Mouse (Mus musculus) heart, embryonic 15.5 days (tissue): Measurements from ENCODE around the gene Lypd6. TPM values are rescaled to one million over a fixed set of nuclear protein-coding genes. Genes with fewer than 3 reads are reported as not detected.

Experiments
- ATAC-seq: fragments of 200-750 bp; cut with Nextera tagmentation; replicated peaks from 2 replicates; pipeline ENCODE4 v1.8.0; 2017; ENCODE audit warnings: low read depth, moderate TSS enrichment; ENCODE audit not compliant: insufficient number of reproducible peaks, insufficient read depth, low FRiP score
- H3K27ac ChIP-seq: fragments of 300-500 bp; sonication (generic); 2 replicates; pipeline ENCODE4 v1.5.1; 2015; ENCODE audit warnings: mild to moderate bottlenecking, inconsistent platforms
- H3K27me3 ChIP-seq: fragments of 300-500 bp; sonication (generic); 2 replicates; pipeline ENCODE4 v1.6.1; 2015; ENCODE audit warnings: inconsistent platforms
- H3K36me3 ChIP-seq: fragments of 300-500 bp; sonication (generic); 2 replicates; pipeline ENCODE4 v1.6.1; 2015; ENCODE audit warnings: mild to moderate bottlenecking, inconsistent platforms
- H3K4me1 ChIP-seq: fragments of 300-500 bp; sonication (generic); replicated peaks from 2 replicates; pipeline ENCODE4 v1.6.1; 2015; ENCODE audit warnings: inconsistent platforms
- H3K4me2 ChIP-seq: fragments of 300-500 bp; sonication (generic); 2 replicates; pipeline ENCODE4 v1.6.1; 2015; ENCODE audit warnings: inconsistent platforms, mild to moderate bottlenecking, moderate library complexity
- H3K4me3 ChIP-seq: fragments of 300-500 bp; sonication (generic); 2 replicates; pipeline ENCODE4 v1.5.1; 2015; ENCODE audit warnings: mild to moderate bottlenecking, inconsistent platforms
- H3K9ac ChIP-seq: fragments of 300-500 bp; sonication (generic); 2 replicates; pipeline ENCODE4 v1.6.1; 2015; ENCODE audit warnings: mild to moderate bottlenecking, inconsistent platforms
- H3K9me3 ChIP-seq: fragments of 300-500 bp; sonication (generic); replicated peaks from 2 replicates; pipeline ENCODE4 v1.6.1; 2016; ENCODE audit warnings: inconsistent platforms
- WGBS: fragments of 180-500 bp; shearing (Covaris S2); methylation state at CpG from one replicate; pipeline ENCODE4 v1.1.7; 2015; ENCODE audit warnings: mixed read lengths; 5-methylcytosine and 5-hydroxymethylcytosine counted together
- polyA plus RNA-seq: library from polyadenylated mRNA; unstranded; fragments of >200 nt; fragmentation: Nextera tagmentation; extraction: Ambion mirVana; gene quantifications from 2 replicates; pipeline ENCODE4 v1.2.1, GENCODE M21; 2015

Gene Lypd6
- polyA plus RNA-seq, 1 experiment from 2014 or later: 1.8 TPM

GRCm38 (mm10) chr2:50069571-50070295 lies 3.5 kb downstream of the Lypd6 start:
- Histone ChIP-seq H3K27ac (no peak overlapping the region), H3K36me3 (no peaks in the 10 kb centered on the region), H3K4me3 (no peak overlapping the region), H3K4me2 (no peak overlapping the region), H3K9ac (no peak overlapping the region), H3K9me3 (no peaks in the 10 kb centered on the region), H3K27me3 (peaks cover 9% of the 10 kb centered on the region; the same call in 1 of the 2 replicates), H3K4me1 (peaks cover 21% of the 10 kb centered on the region)
- 52% methylated on average over 13 of the region's 13 CpGs for WGBS
- no peak for ATAC-seq

GRCm38 (mm10) chr2:50072158-50072557 lies 5.9 kb downstream of the Lypd6 start:
- H3K4me1 ChIP-seq: 0 out of 2 replicates have a peak, but pooled peaks cover 11% of the 10 kb centered on the region
- no peaks in the 10 kb centered on the region for H3K36me3 ChIP-seq
- H3K27me3 ChIP-seq: peaks cover 9% of the 10 kb centered on the region; the same call in 1 of the 2 replicates
- 0 out of 2 replicates have a peak, but pooled peaks have one; percentile 18 for ATAC-seq
- H3K4me2 ChIP-seq: no peak overlapping the region
- H3K27ac ChIP-seq: no peak overlapping the region
- H3K9me3 ChIP-seq: no peaks in the 10 kb centered on the region
- 69% methylated on average over 4 of the region's 4 CpGs for WGBS
- H3K4me3 ChIP-seq: no peak overlapping the region
- no peak overlapping the region for H3K9ac ChIP-seq

- Histone ChIP-seq H3K36me3 (no peaks in the 10 kb centered on the region), H3K4me1 (no peaks in the 10 kb centered on the region), H3K9me3 (no peaks in the 10 kb centered on the region), H3K4me2 (no peak overlapping the region), H3K27ac (no peak overlapping the region), H3K9ac (no peak overlapping the region), H3K27me3 (no peaks in the 10 kb centered on the region), H3K4me3 (no peak overlapping the region)
- WGBS: 40% methylated on average over 3 of the region's 3 CpGs
- ATAC-seq: no peak
These were observed 18.5 kb downstream of the Lypd6 start for GRCm38 (mm10) chr2:50084746-50085145.

DNA sequence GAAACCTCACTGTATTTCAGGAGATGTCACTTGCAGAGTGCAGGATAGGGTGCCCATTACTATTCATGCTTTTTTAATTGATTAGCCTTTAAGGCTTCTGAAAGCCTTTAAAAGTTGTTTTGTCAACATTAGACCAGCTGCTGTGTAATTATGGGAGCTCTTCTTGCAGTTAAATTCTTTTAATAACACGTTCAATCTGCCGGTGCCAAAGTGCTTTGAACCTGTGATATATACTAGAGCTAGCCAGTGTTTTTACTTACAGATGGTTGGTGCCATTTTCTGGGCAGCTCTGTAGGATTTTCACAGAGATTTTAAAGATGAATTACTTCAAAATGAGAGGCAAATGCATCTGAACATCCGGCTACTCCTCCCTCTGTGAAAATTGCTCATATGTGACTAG lies 21.5 kb downstream of the Lypd6 start:
- H3K27me3 ChIP-seq: no peaks in the 10 kb centered on the region
- no peaks in the 10 kb centered on the region for H3K4me1 ChIP-seq
- H3K36me3 ChIP-seq: no peaks in the 10 kb centered on the region
- no peak overlapping the region for H3K27ac ChIP-seq
- no peak overlapping the region for H3K4me2 ChIP-seq
- no peaks in the 10 kb centered on the region for H3K9me3 ChIP-seq
- no peak overlapping the region for H3K4me3 ChIP-seq
- no peak for ATAC-seq
- 86% methylated on average over 3 of the region's 3 CpGs for WGBS
- no peak overlapping the region for H3K9ac ChIP-seq

GRCm38 (mm10) chr2:50096336-50096735 lies 30.1 kb downstream of the Lypd6 start:
- ATAC-seq: no peak
- Histone ChIP-seq H3K9me3 (no peaks in the 10 kb centered on the region), H3K4me3 (no peak overlapping the region), H3K27ac (no peak overlapping the region), H3K9ac (no peak overlapping the region), H3K4me1 (peaks cover 10% of the 10 kb centered on the region), H3K36me3 (no peaks in the 10 kb centered on the region), H3K4me2 (no peak overlapping the region), H3K27me3 (no peaks in the 10 kb centered on the region)
- WGBS: 54% methylated on average over 3 of the region's 3 CpGs

DNA sequence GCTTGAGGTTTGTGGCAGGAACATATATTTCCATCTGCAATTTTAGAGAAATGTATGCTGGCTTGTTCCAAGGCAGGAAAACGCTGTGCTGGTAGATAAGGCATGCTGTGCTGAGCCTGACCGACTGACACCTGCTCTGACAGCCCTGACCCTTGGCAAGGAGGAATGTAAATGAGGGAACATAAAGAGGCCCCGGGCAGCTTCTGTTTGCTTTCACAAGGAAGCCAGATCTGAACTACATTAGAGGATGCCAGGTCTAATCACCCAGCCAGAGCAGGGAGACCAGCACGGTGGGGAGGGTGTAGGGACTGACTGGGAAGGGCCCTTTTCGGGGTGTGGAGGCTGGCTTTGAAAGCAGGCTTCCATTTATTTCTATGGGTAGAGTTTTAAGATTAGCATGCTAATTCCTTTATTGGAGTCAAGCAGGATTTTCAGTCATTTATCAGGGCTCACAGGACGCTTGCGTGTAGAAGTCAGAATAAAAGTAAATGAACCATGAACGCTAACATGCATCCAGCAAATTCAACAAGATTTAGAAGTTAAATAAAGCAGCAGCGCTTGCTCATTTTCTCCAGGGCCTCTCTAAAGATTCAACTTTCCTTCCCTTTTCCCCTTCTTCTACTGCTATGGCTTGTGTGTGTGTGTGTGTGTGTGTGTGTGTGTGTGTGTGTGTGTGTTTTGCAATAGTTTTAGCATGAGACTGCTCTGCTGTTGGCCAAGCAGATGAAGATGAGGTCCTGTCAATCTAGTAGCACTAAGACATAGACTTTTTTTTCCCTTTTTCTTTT lies 34.3 kb downstream of the Lypd6 start:
- Histone ChIP-seq H3K27ac (peak overlapping the region; percentile 12; the same call in 1 of the 2 replicates), H3K36me3 (no peaks in the 10 kb centered on the region), H3K4me3 (no peak overlapping the region), H3K4me1 (peaks cover 10% of the 10 kb centered on the region), H3K4me2 (no peak overlapping the region), H3K27me3 (no peaks in the 10 kb centered on the region), H3K9me3 (no peaks in the 10 kb centered on the region), H3K9ac (no peak overlapping the region)
- 34% methylated on average over 9 of the region's 9 CpGs for WGBS
- ATAC-seq: peak; percentile 66; the same call in 1 of the 2 replicates

DNA sequence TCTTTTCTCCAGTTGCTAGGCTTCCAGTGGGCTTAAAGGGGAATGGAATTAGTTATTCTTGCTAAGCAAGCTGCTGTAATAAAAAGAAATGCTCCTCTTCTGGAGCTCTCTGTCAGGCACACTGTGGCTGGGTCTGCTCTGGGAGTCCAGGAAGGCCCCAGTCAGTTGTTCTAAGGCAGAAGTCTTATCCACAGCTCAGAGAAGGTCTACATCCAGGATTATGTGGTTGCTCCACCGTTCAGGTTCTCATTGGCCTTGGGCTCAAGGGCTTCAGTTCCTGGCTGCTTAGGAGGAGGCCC lies 34.9 kb downstream of the Lypd6 start:
- peaks cover 10% of the 10 kb centered on the region for H3K4me1 ChIP-seq
- H3K9ac ChIP-seq: no peak overlapping the region
- no peaks in the 10 kb centered on the region for H3K9me3 ChIP-seq
- no peak overlapping the region for H3K27ac ChIP-seq
- H3K4me3 ChIP-seq: no peak overlapping the region
- no peak for ATAC-seq
- H3K36me3 ChIP-seq: no peaks in the 10 kb centered on the region
- no peak overlapping the region for H3K4me2 ChIP-seq
- no peaks in the 10 kb centered on the region for H3K27me3 ChIP-seq
- 94% methylated on average over 1 of the region's 1 CpGs for WGBS

DNA sequence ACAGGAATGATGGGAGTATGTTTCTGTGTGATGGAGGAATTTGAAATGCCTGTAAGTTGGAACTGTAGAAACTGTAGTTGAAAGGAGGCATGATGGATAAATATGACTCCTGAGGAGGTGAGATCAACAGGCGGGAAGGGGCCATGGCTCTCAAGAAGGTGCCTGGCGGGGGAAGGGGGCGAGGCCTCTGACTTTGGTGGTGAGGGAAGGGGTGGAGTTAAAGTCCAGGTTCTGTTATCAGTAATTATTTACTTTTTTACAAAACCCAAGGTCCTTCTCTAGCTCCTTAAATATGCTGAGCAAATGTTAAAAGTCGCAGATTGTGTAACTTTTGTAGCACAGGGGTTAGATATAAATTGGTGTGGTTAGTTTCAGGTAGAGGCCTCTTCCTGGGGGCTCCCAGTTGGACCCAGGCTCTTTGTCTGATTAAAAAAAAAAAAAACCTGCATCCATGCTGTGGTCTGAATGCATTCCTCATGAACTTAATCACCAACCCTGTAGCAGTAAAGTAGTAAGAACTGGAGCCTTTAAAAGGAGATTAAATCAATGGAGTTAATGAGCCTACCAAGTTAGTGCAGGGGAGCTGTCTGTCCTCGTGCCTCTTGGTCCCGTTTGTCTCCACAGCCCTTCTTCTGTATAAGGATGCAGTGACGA lies 37.7 kb downstream of the Lypd6 start:
- H3K36me3 ChIP-seq: no peaks in the 10 kb centered on the region
- H3K4me3 ChIP-seq: no peak overlapping the region
- no peaks in the 10 kb centered on the region for H3K9me3 ChIP-seq
- 73% methylated on average over 7 of the region's 7 CpGs for WGBS
- H3K27ac ChIP-seq: no peak overlapping the region
- no peaks in the 10 kb centered on the region for H3K27me3 ChIP-seq
- peaks cover 7% of the 10 kb centered on the region for H3K4me1 ChIP-seq
- ATAC-seq: no peak
- H3K9ac ChIP-seq: no peak overlapping the region
- H3K4me2 ChIP-seq: no peak overlapping the region

DNA sequence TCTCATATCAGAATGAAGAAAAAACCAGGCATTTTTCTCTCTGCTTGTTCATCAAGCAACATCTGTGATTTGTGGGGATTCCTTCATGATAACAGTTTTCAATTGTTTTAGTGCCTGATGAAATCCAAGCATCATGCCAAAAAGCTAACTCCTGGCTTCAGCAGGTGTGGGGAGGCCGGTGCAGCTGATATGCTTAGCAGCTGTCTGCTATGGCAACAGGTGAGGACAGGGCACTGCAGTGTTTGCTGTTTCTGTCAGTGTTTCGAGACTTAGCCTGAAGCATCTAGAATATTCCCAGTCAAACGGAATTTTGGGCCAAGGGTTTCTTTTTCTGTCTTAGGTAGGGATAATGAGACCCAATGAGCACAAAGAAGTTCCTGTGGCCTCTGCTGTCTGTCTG lies 39.4 kb downstream of the Lypd6 start:
- ATAC-seq: no peak
- no peak overlapping the region for H3K4me3 ChIP-seq

GRCm38 (mm10) chr2:50105992-50106391 lies 39.8 kb downstream of the Lypd6 start:
- H3K27me3 ChIP-seq: no peaks in the 10 kb centered on the region
- no peak overlapping the region for H3K27ac ChIP-seq
- no peak overlapping the region for H3K9ac ChIP-seq
- ATAC-seq: no peak
- no peak overlapping the region for H3K4me2 ChIP-seq
- peaks cover 9% of the 10 kb centered on the region for H3K4me1 ChIP-seq
- no peak overlapping the region for H3K4me3 ChIP-seq
- no peaks in the 10 kb centered on the region for H3K9me3 ChIP-seq
- no peaks in the 10 kb centered on the region for H3K36me3 ChIP-seq
- 69% methylated on average over 3 of the region's 3 CpGs for WGBS

More for the DNA sequence above, 39.4 kb downstream of the Lypd6 start:
- peaks cover 9% of the 10 kb centered on the region for H3K4me1 ChIP-seq
- no peaks in the 10 kb centered on the region for H3K36me3 ChIP-seq
- no peak overlapping the region for H3K27ac ChIP-seq
- H3K27me3 ChIP-seq: no peaks in the 10 kb centered on the region
- H3K9ac ChIP-seq: no peak overlapping the region
- no peak overlapping the region for H3K4me2 ChIP-seq
- 58% methylated on average over 3 of the region's 3 CpGs for WGBS
- no peaks in the 10 kb centered on the region for H3K9me3 ChIP-seq

GRCm38 (mm10) chr2:50106879-50107278 lies 40.6 kb downstream of the Lypd6 start:
- Histone ChIP-seq H3K27me3 (no peaks in the 10 kb centered on the region), H3K27ac (no peak overlapping the region), H3K9ac (no peak overlapping the region), H3K36me3 (no peaks in the 10 kb centered on the region), H3K4me1 (peaks cover 9% of the 10 kb centered on the region), H3K9me3 (no peaks in the 10 kb centered on the region), H3K4me2 (no peak overlapping the region), H3K4me3 (no peak overlapping the region)
- no peak for ATAC-seq
- 82% methylated on average over 3 of the region's 3 CpGs for WGBS
